Mouse (Mus musculus) kidney, postnatal 0 days (tissue): ENCODE results near the gene Ehhadh. TPM values are rescaled to one million over a fixed set of nuclear protein-coding genes. Genes with fewer than 3 reads are reported as not detected.

Experiments used
- ATAC-seq: fragments of 200-750 bp; cut with Nextera tagmentation; replicated peaks from 2 replicates; pipeline ENCODE4 v1.8.0; 2017; ENCODE audit warnings: low read depth, moderate number of reproducible peaks, moderate TSS enrichment, moderate library complexity; ENCODE audit not compliant: low FRiP score
- DNase-seq: peaks from one replicate; pipeline ENCODE4 v3.0.0-alpha.2; 2016; ENCODE audit warnings: low spot score
- H3K27ac ChIP-seq: fragments of 300-500 bp; sonication (generic); 2 replicates; pipeline ENCODE4 v1.5.1; 2014; ENCODE audit warnings: mild to moderate bottlenecking
- H3K27me3 ChIP-seq: fragments of 300-500 bp; sonication (generic); 2 replicates; pipeline ENCODE4 v1.6.1; 2014; ENCODE audit warnings: low read length, mixed read lengths; ENCODE audit not compliant: insufficient read depth
- H3K36me3 ChIP-seq: fragments of 300-500 bp; sonication (generic); 2 replicates; pipeline ENCODE4 v1.6.1; 2014; ENCODE audit warnings: low read length, mixed read lengths; ENCODE audit not compliant: insufficient read depth
- H3K4me1 ChIP-seq: fragments of 300-500 bp; sonication (generic); replicated peaks from 2 replicates; pipeline ENCODE4 v1.6.1; 2014; ENCODE audit warnings: antibody characterized with exemption, low read length, mixed read lengths; ENCODE audit not compliant: insufficient read depth
- H3K4me2 ChIP-seq: fragments of 300-500 bp; sonication (generic); 2 replicates; pipeline ENCODE4 v1.6.1; 2014; ENCODE audit warnings: mild to moderate bottlenecking, low read length, moderate library complexity, mixed read lengths
- H3K4me3 ChIP-seq: fragments of 300-500 bp; sonication (generic); replicated peaks from 2 replicates; pipeline ENCODE4 v1.5.1; 2014; ENCODE audit warnings: low read depth, low read length
- H3K9ac ChIP-seq: fragments of 300-500 bp; sonication (generic); 2 replicates; pipeline ENCODE4 v1.6.1; 2014; ENCODE audit warnings: low read depth, low read length
- H3K9me3 ChIP-seq: fragments of 300-500 bp; sonication (generic); replicated peaks from 2 replicates; pipeline ENCODE4 v1.6.1; 2016; ENCODE audit warnings: low read length, inconsistent platforms, mixed read lengths
- CTCF ChIP-seq: IDR thresholded peaks from 2 replicates; pipeline ENCODE4 v1.5.1; 2016; ENCODE audit warnings: antibody characterized with exemption, low read depth, mild to moderate bottlenecking, moderate library complexity
- WGBS: fragments of 180-500 bp; shearing (Covaris S2); extraction: QIAGEN DNeasy Blood & Tissue Kit; methylation state at CpG from one replicate; pipeline ENCODE4 v1.1.7; 2014; 5-methylcytosine and 5-hydroxymethylcytosine counted together
- polyA plus RNA-seq: library from polyadenylated mRNA; unstranded; fragments of >200 nt; fragmentation: Nextera tagmentation; extraction: Ambion mirVana; gene quantifications from 2 replicates; pipeline ENCODE4 v1.2.1, GENCODE M21; 2015

Ehhadh gene
- polyA plus RNA-seq, 1 experiment from 2014 or later: 16.5 TPM

- Histone ChIP-seq H3K27ac (no peak overlapping the region), H3K4me2 (no peak overlapping the region), H3K4me3 (no peak overlapping the region), H3K27me3 (no peaks in the 10 kb centered on the region), H3K9ac (no peak overlapping the region), H3K4me1 (no peaks in the 10 kb centered on the region), H3K36me3 (no peaks in the 10 kb centered on the region), H3K9me3 (no peaks in the 10 kb centered on the region)
- ATAC-seq: no peak
- no peak for TF ChIP-seq CTCF
- 87% methylated on average over 6 of the region's 6 CpGs for WGBS
- no peak for DNase-seq
These were observed 44.2 kb downstream of the Ehhadh start for GRCm38 (mm10) chr16:21743401-21743800.

- Histone ChIP-seq H3K27me3 (no peaks in the 10 kb centered on the region), H3K36me3 (no peaks in the 10 kb centered on the region), H3K9me3 (no peaks in the 10 kb centered on the region), H3K4me1 (no peaks in the 10 kb centered on the region), H3K27ac (no peak overlapping the region), H3K9ac (no peak overlapping the region), H3K4me3 (no peak overlapping the region), H3K4me2 (no peak overlapping the region)
- WGBS: 85% methylated on average over 5 of the region's 5 CpGs
- no peak for DNase-seq
- ATAC-seq: no peak
- TF ChIP-seq CTCF: no peak
These were observed 44.7 kb downstream of the Ehhadh start for GRCm38 (mm10) chr16:21742898-21743297.

GRCm38 (mm10) chr16:21742191-21742870 lies 45.3 kb downstream of the Ehhadh start:
- H3K4me3 ChIP-seq: no peak overlapping the region
- TF ChIP-seq CTCF: no peak
- no peaks in the 10 kb centered on the region for H3K27me3 ChIP-seq
- no peak for DNase-seq
- WGBS: 83% methylated on average over 5 of the region's 5 CpGs
- H3K9ac ChIP-seq: no peak overlapping the region
- H3K36me3 ChIP-seq: no peaks in the 10 kb centered on the region
- no peaks in the 10 kb centered on the region for H3K9me3 ChIP-seq
- H3K4me2 ChIP-seq: no peak overlapping the region
- ATAC-seq: no peak
- no peak overlapping the region for H3K27ac ChIP-seq
- H3K4me1 ChIP-seq: no peaks in the 10 kb centered on the region

GRCm38 (mm10) chr16:21741542-21741941 lies 46.1 kb downstream of the Ehhadh start:
- no peak overlapping the region for H3K9ac ChIP-seq
- no peaks in the 10 kb centered on the region for H3K4me1 ChIP-seq
- WGBS: 81% methylated on average over 3 of the region's 3 CpGs
- H3K4me3 ChIP-seq: no peak overlapping the region
- H3K36me3 ChIP-seq: no peaks in the 10 kb centered on the region
- H3K27me3 ChIP-seq: no peaks in the 10 kb centered on the region
- ATAC-seq (no peak), DNase-seq (no peak)
- no peak overlapping the region for H3K27ac ChIP-seq
- no peak for TF ChIP-seq CTCF
- H3K4me2 ChIP-seq: no peak overlapping the region
- H3K9me3 ChIP-seq: no peaks in the 10 kb centered on the region

GRCm38 (mm10) chr16:21735638-21736037 lies 52.0 kb downstream of the Ehhadh start:
- Histone ChIP-seq H3K4me3 (no peak overlapping the region), H3K36me3 (no peaks in the 10 kb centered on the region), H3K9ac (no peak overlapping the region), H3K27ac (no peak overlapping the region), H3K4me2 (no peak overlapping the region), H3K9me3 (no peaks in the 10 kb centered on the region), H3K27me3 (no peaks in the 10 kb centered on the region), H3K4me1 (no peaks in the 10 kb centered on the region)
- TF ChIP-seq CTCF: no peak
- no peak for ATAC-seq
- DNase-seq: no peak
- 80% methylated on average over 1 of the region's 1 CpGs for WGBS

- no peak overlapping the region for H3K9ac ChIP-seq
- DNase-seq: peak; percentile 94
- WGBS: 36% methylated on average over 10 of the region's 10 CpGs
- no peak overlapping the region for H3K27ac ChIP-seq
- no peaks in the 10 kb centered on the region for H3K9me3 ChIP-seq
- TF ChIP-seq CTCF: peak; percentile 94
- peak overlapping the region; percentile 35 for H3K4me2 ChIP-seq
- H3K4me1 ChIP-seq: no peaks in the 10 kb centered on the region
- H3K4me3 ChIP-seq: 0 out of 2 replicates have a peak overlapping the region, but pooled peaks have one; percentile 11
- no peaks in the 10 kb centered on the region for H3K27me3 ChIP-seq
- 0 out of 2 replicates have a peak, but pooled peaks have one; percentile 33 for ATAC-seq
- no peaks in the 10 kb centered on the region for H3K36me3 ChIP-seq
These were observed 59.7 kb downstream of the Ehhadh start for GRCm38 (mm10) chr16:21727897-21728364.
